15 mouse cellular contexts compared by ENCODE assay signal in the genomic region with DNA sequence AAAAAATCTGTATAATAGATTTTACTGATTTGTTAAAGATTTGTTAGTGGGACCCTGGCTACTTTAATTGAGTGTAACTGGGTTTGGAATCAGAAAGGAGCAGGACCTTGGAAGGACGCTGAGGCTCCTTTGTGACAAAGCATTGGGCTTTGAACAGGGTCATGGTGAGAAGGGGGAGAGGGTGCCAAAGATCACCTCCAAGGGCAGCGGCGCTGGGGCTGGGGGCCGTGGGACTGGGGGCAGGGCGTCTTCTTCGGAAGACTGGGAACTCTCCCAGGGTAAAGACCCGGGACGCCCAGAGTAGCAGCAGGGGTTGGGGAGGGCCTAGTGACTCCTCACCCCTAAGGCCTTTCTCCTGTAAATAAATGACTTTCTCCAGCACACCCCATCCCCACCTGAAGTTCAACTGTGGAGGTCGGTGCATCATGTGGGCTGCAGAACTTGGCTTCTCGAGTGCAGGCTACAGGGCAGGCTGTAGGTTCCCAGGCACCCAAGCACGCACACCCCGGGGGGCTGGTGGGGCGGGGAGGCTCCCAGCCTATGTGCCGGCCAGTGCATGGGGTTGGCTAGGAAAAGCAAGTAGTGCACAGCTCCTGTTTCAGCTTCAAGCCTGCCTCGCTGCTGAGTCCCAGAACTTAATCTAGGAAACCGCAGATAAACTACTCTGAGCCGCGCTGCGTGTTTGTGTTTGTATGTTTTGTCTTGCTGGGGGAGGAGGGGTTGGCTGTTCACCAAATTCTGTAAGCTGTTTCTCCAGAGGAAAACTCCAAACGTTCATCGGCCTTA. TPM values are rescaled to one million over a fixed set of nuclear protein-coding genes. Genes with fewer than 3 reads are reported as not detected.
DNase-seq lines count a peak whose midpoint lies in the region; ATAC-seq and TF ChIP-seq lines count a peak whose summit lies in the region.
"Had no signal": no experiment of that assay in that cellular context is flagged by ENCODE, and none has a peak within 500 bp of the region (broad histone marks: within the 10 kb centered on the region; RNA-seq: fewer than 3 reads in every experiment).

No protein-coding gene starts in this region.

- no peaks in the 10 kb centered on the region for H3K9me3 ChIP-seq in kidney, embryonic 16.5 days (ENCODE audit: low read length)
- no peaks in the 10 kb centered on the region for H3K9me3 ChIP-seq in limb, embryonic 10.5 days (replicated peaks)
- H3K9me3 ChIP-seq: liver, embryonic 15.5 days; midbrain, embryonic 13.5 days; neural tube, embryonic 13.5 days had no signal

- H3K27me3 ChIP-seq in kidney, embryonic 16.5 days (ENCODE audit: insufficient read depth, low read length): no peaks in the 10 kb centered on the region
- H3K27me3 ChIP-seq in Patski: no peaks in the 10 kb centered on the region
- no peaks in the 10 kb centered on the region for H3K27me3 ChIP-seq in limb, embryonic 10.5 days (ENCODE audit: low read depth, poor library complexity, severe bottlenecking)
- H3K27me3 ChIP-seq: liver, embryonic 15.5 days; midbrain, embryonic 13.5 days; neural tube, embryonic 13.5 days had no signal

- peak overlapping the region; percentile 82 for H3K27ac ChIP-seq in gastrocnemius, adult 2 months
- H3K27ac ChIP-seq in kidney, embryonic 16.5 days (ENCODE audit: low read length): peak overlapping the region; percentile 90
- H3K27ac ChIP-seq in limb, embryonic 10.5 days: peak overlapping the region; percentile 62
- H3K27ac ChIP-seq: liver, embryonic 15.5 days; midbrain, embryonic 13.5 days; neural tube, embryonic 13.5 days had no signal

- H3K9ac ChIP-seq in kidney, embryonic 16.5 days (replicated peaks; ENCODE audit: low read length): peak overlapping the region; percentile 29
- H3K9ac ChIP-seq: liver, embryonic 15.5 days; midbrain, embryonic 13.5 days; neural tube, embryonic 13.5 days had no signal

- H3K4me2 ChIP-seq in kidney, embryonic 16.5 days (replicated peaks; ENCODE audit: low read depth, low read length): peak overlapping the region; percentile 28
- H3K4me2 ChIP-seq: liver, embryonic 15.5 days; midbrain, embryonic 13.5 days; neural tube, embryonic 13.5 days had no signal

- in situ Hi-C loops in Patski (cut with MboI; ENCODE audit: low pct_unique_long_range_greater_than_20kb): no loop called here

- TF ChIP-seq CTCF in gastrocnemius, adult 2 months (IDR thresholded peaks at IDR 0.05): no peak
- no peak for TF ChIP-seq CTCF in Patski (IDR thresholded peaks at IDR 0.05)

- peaks cover 76% of the 10 kb centered on the region for H3K4me1 ChIP-seq in kidney, embryonic 16.5 days (ENCODE audit: insufficient read depth, low read length)
- peaks cover 84% of the 10 kb centered on the region for H3K4me1 ChIP-seq in limb, embryonic 10.5 days

- intact Hi-C loops in gastrocnemius, adult 2 months (cut with DNase I): no loop called here

- CTCF ChIA-PET in Patski (lab: Charles Lee): interaction anchor here (0.9 to 1.7 kb wide), 3 partner anchors 11 to 141 kb away, joined by 3 to 5 read pairs (median 4); partner anchors contain the start of genes Ankrd39 and Sema4c

- no peak for DNase-seq in gastrocnemius, adult 2 months
- no peak for DNase-seq in gastrocnemius, adult 8-10 months (ENCODE audit: low spot score in 2 of 2)
- no peak for DNase-seq in kidney, postnatal 14 days
- DNase-seq in Patski (ENCODE audit: low read depth, low spot score): no peak
- DNase-seq in limb, embryonic 10.5 days (ENCODE audit: low spot score): no peak
- no peak for DNase-seq in frontal cortex, adult 2 months (ENCODE audit: extremely low spot score in 1 of 2, low spot score in 1 of 2)
- DNase-seq in cerebellum, postnatal 36 days: no peak
- DNase-seq: cerebellum, postnatal 10 days; gastrocnemius, postnatal 10 days had no signal

- WGBS in kidney, embryonic 16.5 days: 18% methylated on average over 21 of the region's 21 CpGs
- WGBS in limb, embryonic 10.5 days: 53% methylated on average over 21 of the region's 21 CpGs

- ATAC-seq in kidney, embryonic 16.5 days (ENCODE audit: low FRiP score, low TSS enrichment): peak; percentile 76
- peak; percentile 36 for ATAC-seq in Patski
- ATAC-seq: midbrain, embryonic 13.5 days had no signal

- no peaks in the 10 kb centered on the region for H3K36me3 ChIP-seq in kidney, embryonic 16.5 days (ENCODE audit: insufficient read depth, low read length)
- H3K36me3 ChIP-seq in limb, embryonic 10.5 days: no peaks in the 10 kb centered on the region
- H3K36me3 ChIP-seq: liver, embryonic 15.5 days; midbrain, embryonic 13.5 days; neural tube, embryonic 13.5 days had no signal

- POLR2A ChIA-PET in Patski (lab: Charles Lee): no interaction called here

- H3K4me3 ChIP-seq in gastrocnemius, adult 2 months: peak overlapping the region; percentile 40
- H3K4me3 ChIP-seq in kidney, embryonic 16.5 days (ENCODE audit: low read length): peak overlapping the region; percentile 8; the same call in 1 of the 2 replicates
- H3K4me3 ChIP-seq in limb, embryonic 10.5 days: no peak overlapping the region
- H3K4me3 ChIP-seq: erythroblast, embryonic 14.5 days; liver, embryonic 15.5 days; midbrain, embryonic 13.5 days; neural tube, embryonic 13.5 days had no signal

RNA-seq across cellular contexts. Expression of gene Sema4c, which starts 9.9 kb away (rescaled TPM):
- 10 to 100 TPM in 1 of 2 experiments, 1 to 10 TPM in 1; 6.8 to 10.0 TPM for total RNA-seq in gastrocnemius, adult 2 months (2021)
- total RNA-seq in gastrocnemius, adult 8-10 months (2022): 1 to 10 TPM; 2.7 to 5.2 (median 4.6) TPM
- 21.4 and 21.9 TPM in 2 replicates for polyA plus RNA-seq in kidney, embryonic 16.5 days (2015; fragmentation: Nextera tagmentation; extraction: Ambion mirVana)
- polyA plus RNA-seq in Patski (2021): 20.4 TPM
- polyA plus RNA-seq in limb, embryonic 10.5 days (2016; fragmentation: Nextera tagmentation; extraction: Ambion mirVana): 28.5 and 34.2 TPM in 2 replicates
- polyA plus RNA-seq in frontal cortex, adult 2 months (2012; rRNA removed): 12.3 and 12.7 TPM in 2 replicates

RNA-seq across cellular contexts. Expression of gene Ankrd39, which starts 20.8 kb away (rescaled TPM):
- 1 to 10 TPM; 7.2 to 9.3 TPM for total RNA-seq in gastrocnemius, adult 2 months (2021)
- total RNA-seq in gastrocnemius, adult 8-10 months (2022): 1 to 10 TPM; 6.3 to 9.7 (median 9.4) TPM
- 29.2 and 30.0 TPM in 2 replicates for polyA plus RNA-seq in kidney, embryonic 16.5 days (2015; fragmentation: Nextera tagmentation; extraction: Ambion mirVana)
- 11.5 TPM for polyA plus RNA-seq in Patski (2021)
- 19.5 and 20.3 TPM in 2 replicates for polyA plus RNA-seq in limb, embryonic 10.5 days (2016; fragmentation: Nextera tagmentation; extraction: Ambion mirVana)
- 16.2 and 17.7 TPM in 2 replicates for polyA plus RNA-seq in frontal cortex, adult 2 months (2012; rRNA removed)

RNA-seq across cellular contexts. Expression of gene Gm42417, which starts 28.8 kb away (rescaled TPM):
- total RNA-seq in gastrocnemius, adult 2 months (2021): 1,000 to 10,000 TPM in 1 of 2 experiments, 100 to 1,000 TPM in 1; 819 to 1,877 TPM
- total RNA-seq in gastrocnemius, adult 8-10 months (2022): 1,000 to 10,000 TPM in 3 of 4 experiments, 100 to 1,000 TPM in 1; 926 to 1,454 (median 1,403) TPM
- polyA plus RNA-seq in kidney, embryonic 16.5 days (2015; fragmentation: Nextera tagmentation; extraction: Ambion mirVana): 0.30 and 1.5 TPM in 2 replicates
- polyA plus RNA-seq in Patski (2021): 0.68 TPM
- polyA plus RNA-seq in limb, embryonic 10.5 days (2016; fragmentation: Nextera tagmentation; extraction: Ambion mirVana): 0.39 TPM in 1 of 2 replicates, not detected in the other
- 0.04 TPM in 1 of 2 replicates, not detected in the other for polyA plus RNA-seq in frontal cortex, adult 2 months (2012; rRNA removed)
- total RNA-seq: ES-E14 had no signal
- polyA plus RNA-seq: erythroblast, embryonic 14.5 days; liver, embryonic 15.5 days; midbrain, embryonic 13.5 days had no signal

RNA-seq across cellular contexts. Expression of gene Ankrd23, which starts 31.3 kb away (rescaled TPM):
- total RNA-seq in gastrocnemius, adult 2 months (2021): 1,000 to 10,000 TPM; 1,971 to 4,216 TPM
- total RNA-seq in gastrocnemius, adult 8-10 months (2022): 1,000 to 10,000 TPM; 2,275 to 3,003 (median 2,494) TPM
- polyA plus RNA-seq in kidney, embryonic 16.5 days (2015; fragmentation: Nextera tagmentation; extraction: Ambion mirVana): 15.2 and 21.7 TPM in 2 replicates
- polyA plus RNA-seq in Patski (2021): 8.2 TPM
- polyA plus RNA-seq in limb, embryonic 10.5 days (2016; fragmentation: Nextera tagmentation; extraction: Ambion mirVana): 14.3 and 16.8 TPM in 2 replicates
- polyA plus RNA-seq in frontal cortex, adult 2 months (2012; rRNA removed): 9.5 and 11.5 TPM in 2 replicates

RNA-seq across cellular contexts. Expression of gene Cnnm3, which starts 56.3 kb away (rescaled TPM):
- total RNA-seq in gastrocnemius, adult 2 months (2021): 10 to 100 TPM in 1 of 2 experiments, 1 to 10 TPM in 1; 9.7 to 12.0 TPM
- 10 to 100 TPM in 3 of 4 experiments, 1 to 10 TPM in 1; 8.9 to 12.8 (median 11.3) TPM for total RNA-seq in gastrocnemius, adult 8-10 months (2022)
- polyA plus RNA-seq in kidney, embryonic 16.5 days (2015; fragmentation: Nextera tagmentation; extraction: Ambion mirVana): 3.5 and 3.7 TPM in 2 replicates
- polyA plus RNA-seq in Patski (2021): 19.2 TPM
- polyA plus RNA-seq in limb, embryonic 10.5 days (2016; fragmentation: Nextera tagmentation; extraction: Ambion mirVana): 3.6 and 4.5 TPM in 2 replicates
- polyA plus RNA-seq in frontal cortex, adult 2 months (2012; rRNA removed): 26.6 and 27.1 TPM in 2 replicates
